Comparison of ENCODE assay signal across 26 mouse cellular contexts in the genomic region with DNA sequence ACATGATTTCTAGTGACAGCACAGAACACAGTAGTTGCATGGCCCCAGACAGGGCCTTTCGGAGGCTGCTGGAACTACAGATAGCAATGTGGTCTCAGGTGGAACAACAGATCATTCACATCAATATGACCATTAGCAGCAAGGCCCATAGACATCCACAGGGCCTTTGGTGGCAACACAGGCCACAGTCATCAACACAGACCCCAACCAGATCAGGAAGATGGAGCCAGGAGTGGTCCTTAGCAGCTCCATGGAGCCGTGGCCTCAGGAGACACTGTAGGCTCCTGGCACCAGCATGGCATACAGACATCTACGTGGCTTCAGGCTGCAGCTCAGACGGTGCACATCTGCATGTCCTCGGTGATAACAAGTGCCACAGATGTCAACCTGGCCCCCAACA. TPM values are rescaled to one million over a fixed set of nuclear protein-coding genes. Genes with fewer than 3 reads are reported as not detected.
DNase-seq lines count a peak whose midpoint lies in the region; ATAC-seq lines count a peak whose summit lies in the region.
"Had no signal": no experiment of that assay in that cellular context is flagged by ENCODE, and none has a peak within 500 bp of the region (broad histone marks: within the 10 kb centered on the region; RNA-seq: fewer than 3 reads in every experiment).

No protein-coding gene starts in this region.

- DNase-seq in heart, embryonic 10.5 days (ENCODE audit: low spot score): peak; percentile 51
- DNase-seq in liver: no peak
- DNase-seq in embryonic facial prominence, embryonic 10.5 days (ENCODE audit: low spot score): no peak
- no peak for DNase-seq in ovary, postnatal 36 days (ENCODE audit: low spot score)
- DNase-seq: adrenal gland, adult 2 months; adrenal gland, postnatal 14 days; B cell, adult 2 months; cerebellum, adult 11 months; cerebellum, adult 2 months; cerebellum, adult 9-11 months; cerebellum, postnatal 25 days; gastrocnemius, postnatal 25 days; heart, adult 2 months; heart, postnatal 10 days; heart, postnatal 4 days had no signal

- H3K27me3 ChIP-seq in heart, embryonic 10.5 days (ENCODE audit: insufficient read depth, poor library complexity, severe bottlenecking): no peaks in the 10 kb centered on the region
- no peaks in the 10 kb centered on the region for H3K27me3 ChIP-seq in heart, embryonic 12.5 days (replicated peaks)
- no peaks in the 10 kb centered on the region for H3K27me3 ChIP-seq in liver, embryonic 12.5 days (replicated peaks)
- H3K27me3 ChIP-seq in embryonic facial prominence, embryonic 10.5 days (replicated peaks; ENCODE audit: low read depth, poor library complexity, severe bottlenecking): no peaks in the 10 kb centered on the region
- H3K27me3 ChIP-seq: embryonic facial prominence, embryonic 13.5 days; forebrain, embryonic 12.5 days; forebrain, embryonic 15.5 days; heart, embryonic 15.5 days had no signal

- no peak overlapping the region for H3K9ac ChIP-seq in heart, embryonic 12.5 days
- no peak overlapping the region for H3K9ac ChIP-seq in liver, embryonic 12.5 days
- H3K9ac ChIP-seq: embryonic facial prominence, embryonic 13.5 days; forebrain, embryonic 12.5 days; forebrain, embryonic 15.5 days; heart, embryonic 15.5 days; hindbrain, embryonic 14.5 days had no signal

- H3K4me1 ChIP-seq in heart, embryonic 10.5 days: no peaks in the 10 kb centered on the region; the same call in 1 of the 2 replicates
- H3K4me1 ChIP-seq in heart, embryonic 12.5 days (replicated peaks): peaks cover 12% of the 10 kb centered on the region; the same call in 1 of the 2 replicates
- H3K4me1 ChIP-seq in liver, embryonic 12.5 days: peaks cover 26% of the 10 kb centered on the region
- peaks cover 23% of the 10 kb centered on the region for H3K4me1 ChIP-seq in embryonic facial prominence, embryonic 10.5 days
- H3K4me1 ChIP-seq: forebrain, embryonic 12.5 days; forebrain, embryonic 15.5 days had no signal

- H3K36me3 ChIP-seq in heart, embryonic 10.5 days: 0 out of 2 replicates have a peak, but pooled peaks cover 5% of the 10 kb centered on the region
- H3K36me3 ChIP-seq in heart, embryonic 12.5 days: no peaks in the 10 kb centered on the region
- no peaks in the 10 kb centered on the region for H3K36me3 ChIP-seq in liver, embryonic 12.5 days
- no peaks in the 10 kb centered on the region for H3K36me3 ChIP-seq in embryonic facial prominence, embryonic 10.5 days (replicated peaks)
- H3K36me3 ChIP-seq: forebrain, embryonic 12.5 days; forebrain, embryonic 15.5 days; heart, embryonic 15.5 days had no signal

- no peak overlapping the region for H3K27ac ChIP-seq in heart, embryonic 10.5 days
- no peak overlapping the region for H3K27ac ChIP-seq in heart, embryonic 12.5 days (ENCODE audit: poor library complexity, severe bottlenecking)
- H3K27ac ChIP-seq in liver, embryonic 12.5 days: no peak overlapping the region
- 0 out of 2 replicates have a peak overlapping the region, but pooled peaks have one; percentile 11 for H3K27ac ChIP-seq in embryonic facial prominence, embryonic 10.5 days (replicated peaks)
- H3K27ac ChIP-seq: embryonic facial prominence, embryonic 13.5 days; forebrain, embryonic 12.5 days; forebrain, embryonic 15.5 days; heart, adult 2 months; heart, embryonic 15.5 days; hindbrain, embryonic 14.5 days; hindbrain, postnatal 0 days had no signal

- H3K4me2 ChIP-seq in heart, embryonic 12.5 days: no peak overlapping the region
- no peak overlapping the region for H3K4me2 ChIP-seq in liver, embryonic 12.5 days
- H3K4me2 ChIP-seq: embryonic facial prominence, embryonic 13.5 days; forebrain, embryonic 12.5 days; forebrain, embryonic 15.5 days; heart, embryonic 11.5 days; heart, embryonic 15.5 days; hindbrain, embryonic 14.5 days had no signal

- H3K9me3 ChIP-seq in heart, embryonic 10.5 days: no peaks in the 10 kb centered on the region; the same call in 1 of the 2 replicates
- peaks cover 3% of the 10 kb centered on the region; the same call in 1 of the 2 replicates for H3K9me3 ChIP-seq in heart, embryonic 12.5 days (replicated peaks)
- H3K9me3 ChIP-seq in liver, embryonic 12.5 days (replicated peaks): no peaks in the 10 kb centered on the region
- H3K9me3 ChIP-seq in embryonic facial prominence, embryonic 10.5 days: no peaks in the 10 kb centered on the region
- H3K9me3 ChIP-seq: embryonic facial prominence, embryonic 13.5 days; forebrain, embryonic 12.5 days; forebrain, embryonic 15.5 days; heart, embryonic 15.5 days had no signal

- no peak for ATAC-seq in heart, embryonic 12.5 days (ENCODE audit: insufficient number of reproducible peaks, low FRiP score)
- ATAC-seq in liver, embryonic 12.5 days: peak; percentile 42; the same call in 1 of the 2 replicates
- 0 out of 2 replicates have a peak, but pooled peaks have one; percentile 6 for ATAC-seq in neutrophil, adult 5-6 weeks (ENCODE audit: extremely low read depth, insufficient number of reproducible peaks, low FRiP score, poor library complexity, severe bottlenecking)
- ATAC-seq: forebrain, embryonic 15.5 days; hindbrain, postnatal 0 days had no signal

- no peak overlapping the region for H3K4me3 ChIP-seq in heart, embryonic 10.5 days
- H3K4me3 ChIP-seq in heart, embryonic 12.5 days: no peak overlapping the region
- no peak overlapping the region for H3K4me3 ChIP-seq in liver, embryonic 12.5 days
- H3K4me3 ChIP-seq in embryonic facial prominence, embryonic 10.5 days: no peak overlapping the region
- H3K4me3 ChIP-seq: embryonic facial prominence, embryonic 13.5 days; erythroblast, embryonic 14.5 days; forebrain, embryonic 12.5 days; forebrain, embryonic 15.5 days; heart, adult 2 months; heart, embryonic 15.5 days had no signal

- WGBS in heart, embryonic 10.5 days: 81% methylated on average over 5 of the region's 5 CpGs
- 77% methylated on average over 5 of the region's 5 CpGs for WGBS in heart, embryonic 12.5 days
- 52% methylated on average over 5 of the region's 5 CpGs for WGBS in liver, embryonic 12.5 days (ENCODE audit: insufficient replicate concordance)
- 79% methylated on average over 5 of the region's 5 CpGs for WGBS in embryonic facial prominence, embryonic 10.5 days

RNA-seq across cellular contexts. Expression of a gene that starts 20.8 kb away (rescaled TPM):
- 71.1 and 101 TPM in 2 replicates for polyA plus RNA-seq in heart, embryonic 10.5 days (2016; fragmentation: Nextera tagmentation; extraction: Ambion mirVana)
- 109 and 112 TPM in 2 replicates for polyA plus RNA-seq in heart, embryonic 12.5 days (2016; fragmentation: Nextera tagmentation; extraction: Ambion mirVana)
- polyA plus RNA-seq in liver, embryonic 12.5 days (2016; fragmentation: Nextera tagmentation; extraction: Ambion mirVana): 57.4 and 59.9 TPM in 2 replicates
- 74.0 and 74.1 TPM in 2 replicates for polyA plus RNA-seq in embryonic facial prominence, embryonic 10.5 days (2016; fragmentation: Nextera tagmentation; extraction: Ambion mirVana)
- total RNA-seq in neutrophil, adult 5-6 weeks (2017): 51.7 and 62.7 TPM in 2 replicates

RNA-seq across cellular contexts. Expression of a gene that starts 22.9 kb away (rescaled TPM):
- polyA plus RNA-seq in heart, embryonic 10.5 days (2016; fragmentation: Nextera tagmentation; extraction: Ambion mirVana): 31.0 and 32.6 TPM in 2 replicates
- polyA plus RNA-seq in heart, embryonic 12.5 days (2016; fragmentation: Nextera tagmentation; extraction: Ambion mirVana): 27.2 and 29.1 TPM in 2 replicates
- 16.6 and 17.4 TPM in 2 replicates for polyA plus RNA-seq in liver, embryonic 12.5 days (2016; fragmentation: Nextera tagmentation; extraction: Ambion mirVana)
- 25.1 and 26.2 TPM in 2 replicates for polyA plus RNA-seq in embryonic facial prominence, embryonic 10.5 days (2016; fragmentation: Nextera tagmentation; extraction: Ambion mirVana)
- total RNA-seq in neutrophil, adult 5-6 weeks (2017): 35.9 and 45.3 TPM in 2 replicates
